Mouse (Mus musculus) T-helper 17 cell (primary cell): Measurements from ENCODE around the gene Crygd.
"Not testable (repeated sequence)": the region's sequence is repeated elsewhere in the genome, so short reads cannot be mapped to it uniquely, and the experiment has no call there.

ENCODE experiments used
- in situ Hi-C, 2 experiments: fragments of 300-600 bp; cut with MboI, MseI; formaldehyde crosslinking; loops; 1 replicate in 1 of 2; 2 replicates in 1 of 2; pipeline ENCODE4 v1.15.1; 2025; ENCODE audit warnings: high pct_unique_total_duplicates in 2 of 2

Gene Crygd

GRCm38 (mm10) chr1:65063352-65063751 lies at the start of gene Crygd:
TSS of gene Crygd (minus strand) at chr1:65063452.
- in situ Hi-C loops, result no loop called here

- in situ Hi-C loops, result no loop called here
These were observed 49.5 kb upstream of the Crygd start for GRCm38 (mm10) chr1:65112807-65113196.

GRCm38 (mm10) chr1:65112031-65112806 lies 49.0 kb upstream of the Crygd start:
- in situ Hi-C loops, result no loop called here

- in situ Hi-C loops, result no loop called here
These were observed 46.6 kb upstream of the Crygd start for GRCm38 (mm10) chr1:65109756-65110435.

- in situ Hi-C loops, result no loop called here
These were observed 45.9 kb upstream of the Crygd start for GRCm38 (mm10) chr1:65109196-65109595.

- in situ Hi-C loops, result no loop called here
These were observed 44.5 kb upstream of the Crygd start for GRCm38 (mm10) chr1:65107654-65108279.

GRCm38 (mm10) chr1:65103273-65103672 lies 40.0 kb upstream of the Crygd start, which contains the start of gene Cryga:
TSS of gene Cryga (minus strand) at chr1:65103373.
- in situ Hi-C loops, result no loop called here

GRCm38 (mm10) chr1:65096953-65097352 lies 33.7 kb upstream of the Crygd start:
- in situ Hi-C loops, result no loop called here

- in situ Hi-C loops, result no loop called here
These were observed 28.3 kb upstream of the Crygd start for GRCm38 (mm10) chr1:65091566-65091965.

GRCm38 (mm10) chr1:65090370-65090769 lies 27.1 kb upstream of the Crygd start:
- in situ Hi-C loops, result no loop called here

GRCm38 (mm10) chr1:65088567-65089356 lies 25.5 kb upstream of the Crygd start:
- in situ Hi-C loops, result no loop called here

GRCm38 (mm10) chr1:65082188-65082587 lies 18.9 kb upstream of the Crygd start, which contains the start of gene Crygb:
TSS of gene Crygb (minus strand) at chr1:65082288.
- in situ Hi-C loops, result no loop called here

- in situ Hi-C loops, result no loop called here
These were observed 12.4 kb upstream of the Crygd start for GRCm38 (mm10) chr1:65075607-65076006.

- in situ Hi-C loops, result no loop called here
These were observed 10.3 kb upstream of the Crygd start, which contains the start of gene Crygc for GRCm38 (mm10) chr1:65073589-65073988. TSS of gene Crygc (minus strand) at chr1:65073689.

GRCm38 (mm10) chr1:65067842-65068241 lies 4.6 kb upstream of the Crygd start:
- in situ Hi-C loops, result no loop called here

GRCm38 (mm10) chr1:65064201-65064600 lies 949 bp upstream of the Crygd start:
- in situ Hi-C loops, result no loop called here

- in situ Hi-C loops, result no loop called here
These were observed 11.1 kb downstream of the Crygd start for GRCm38 (mm10) chr1:65052140-65052539.

- in situ Hi-C loops, result no loop called here
These were observed 11.6 kb downstream of the Crygd start for GRCm38 (mm10) chr1:65051696-65052095.

- in situ Hi-C loops, result not testable (repeated sequence)
These were observed 12.3 kb downstream of the Crygd start, which contains the start of gene Cryge for GRCm38 (mm10) chr1:65050952-65051351. TSS of gene Cryge (minus strand) at chr1:65051149.

GRCm38 (mm10) chr1:65048781-65049180 lies 14.5 kb downstream of the Crygd start:
- in situ Hi-C loops, result no loop called here

- in situ Hi-C loops, result no loop called here
These were observed 16.7 kb downstream of the Crygd start for GRCm38 (mm10) chr1:65046401-65047109.
